Mouse (Mus musculus) megakaryocyte, adult 5-6 weeks (primary cell): Measurements from ENCODE around the gene Tpm1. TPM values are rescaled to one million over a fixed set of nuclear protein-coding genes. Genes with fewer than 3 reads are reported as not detected.

ENCODE experiments used
- ATAC-seq: 2 replicates; pipeline ENCODE4 v1.8.0; 2016; ENCODE audit warnings: mild to moderate bottlenecking, inconsistent platforms; ENCODE audit not compliant: poor library complexity, severe bottlenecking
- total RNA-seq, 2 experiments: library from RNA; stranded (forward) in 1 of 2; stranded (reverse) in 1 of 2; fragments of 153-499, 151-499 nt in 1 of 2; fragments of 221-1000, 200-1000 nt in 1 of 2; gene quantifications; 2 replicates each; pipeline versions ENCODE4 v1.2.3 to v1.2.4; 2015 to 2017

The Tpm1 gene
- total RNA-seq, 2 experiments from 2014 or later = 27.3 to 34.1 TPM

GRCm38 (mm10) chr9:67028133-67028724, 21.0 kb downstream of the Tpm1 start:
- ATAC-seq = no peak

- ATAC-seq = no peak
These were observed 22.3 kb downstream of the Tpm1 start for GRCm38 (mm10) chr9:67026890-67027289.

GRCm38 (mm10) chr9:67026061-67026460, 23.1 kb downstream of the Tpm1 start:
- ATAC-seq = no peak

GRCm38 (mm10) chr9:67024889-67025692, 24.1 kb downstream of the Tpm1 start:
- ATAC-seq = peak; percentile 45; the same call in 1 of the 2 replicates

GRCm38 (mm10) chr9:67023371-67023770, 25.8 kb downstream of the Tpm1 start:
- ATAC-seq = no peak

- ATAC-seq = peak; percentile 27; the same call in 1 of the 2 replicates
These were observed 29.1 kb downstream of the Tpm1 start for GRCm38 (mm10) chr9:67020063-67020462.

GRCm38 (mm10) chr9:67013501-67013900, 35.7 kb downstream of the Tpm1 start:
- ATAC-seq = no peak

- ATAC-seq = no peak
These were observed 36.7 kb downstream of the Tpm1 start for GRCm38 (mm10) chr9:67012470-67012869.

- no peak for ATAC-seq
These were observed 37.7 kb downstream of the Tpm1 start for GRCm38 (mm10) chr9:67011483-67011882.

- ATAC-seq = no peak
These were observed 40.4 kb downstream of the Tpm1 start for GRCm38 (mm10) chr9:67008781-67009180.

- ATAC-seq = no peak
These were observed 42.8 kb downstream of the Tpm1 start for GRCm38 (mm10) chr9:67006376-67006775.

- no peak for ATAC-seq
These were observed 44.0 kb downstream of the Tpm1 start for GRCm38 (mm10) chr9:67005161-67005742.

GRCm38 (mm10) chr9:67003656-67004055, 45.5 kb downstream of the Tpm1 start:
- ATAC-seq = no peak

- no peak for ATAC-seq
These were observed 46.0 kb downstream of the Tpm1 start for GRCm38 (mm10) chr9:67003156-67003555.

- no peak for ATAC-seq
These were observed 47.7 kb downstream of the Tpm1 start for GRCm38 (mm10) chr9:67001506-67001905.

- peak; percentile 95 for ATAC-seq
These were observed 48.2 kb downstream of the Tpm1 start for GRCm38 (mm10) chr9:67001050-67001449.

GRCm38 (mm10) chr9:66999698-67000097, 49.5 kb downstream of the Tpm1 start:
- ATAC-seq = no peak

- no peak for ATAC-seq
These were observed 57.3 kb downstream of the Tpm1 start for GRCm38 (mm10) chr9:66991750-66992410.

GRCm38 (mm10) chr9:66991021-66991749, 58.0 kb downstream of the Tpm1 start:
- no peak for ATAC-seq

- ATAC-seq = no peak
These were observed 59.2 kb downstream of the Tpm1 start for GRCm38 (mm10) chr9:66990046-66990445.

- no peak for ATAC-seq
These were observed 59.6 kb downstream of the Tpm1 start for GRCm38 (mm10) chr9:66989581-66989980.
